Mouse (Mus musculus) heart, postnatal 14 days (tissue): ENCODE measurements around the gene Gpi1. TPM values are rescaled to one million over a fixed set of nuclear protein-coding genes. Genes with fewer than 3 reads are reported as not detected.
"Not testable (repeated sequence)": the region's sequence is repeated elsewhere in the genome, so short reads cannot be mapped to it uniquely, and the experiment has no call there.

ENCODE experiments used
- DNase-seq, 2 experiments: peaks; one replicate each; pipeline ENCODE4 v3.0.0; 2021 to 2022
- intact Hi-C: fragments of 180-260 bp; cut with DNase I; formaldehyde crosslinking; loops from one replicate; pipeline ENCODE4 v1.15.1; 2025
- total RNA-seq, 2 experiments: library from RNA; stranded (reverse); gene quantifications; 2 replicates each; pipeline ENCODE4 v1.2.3; 2021

Gpi1 gene
- total RNA-seq, 2 experiments from 2014 or later = 507 to 526 TPM

DNA sequence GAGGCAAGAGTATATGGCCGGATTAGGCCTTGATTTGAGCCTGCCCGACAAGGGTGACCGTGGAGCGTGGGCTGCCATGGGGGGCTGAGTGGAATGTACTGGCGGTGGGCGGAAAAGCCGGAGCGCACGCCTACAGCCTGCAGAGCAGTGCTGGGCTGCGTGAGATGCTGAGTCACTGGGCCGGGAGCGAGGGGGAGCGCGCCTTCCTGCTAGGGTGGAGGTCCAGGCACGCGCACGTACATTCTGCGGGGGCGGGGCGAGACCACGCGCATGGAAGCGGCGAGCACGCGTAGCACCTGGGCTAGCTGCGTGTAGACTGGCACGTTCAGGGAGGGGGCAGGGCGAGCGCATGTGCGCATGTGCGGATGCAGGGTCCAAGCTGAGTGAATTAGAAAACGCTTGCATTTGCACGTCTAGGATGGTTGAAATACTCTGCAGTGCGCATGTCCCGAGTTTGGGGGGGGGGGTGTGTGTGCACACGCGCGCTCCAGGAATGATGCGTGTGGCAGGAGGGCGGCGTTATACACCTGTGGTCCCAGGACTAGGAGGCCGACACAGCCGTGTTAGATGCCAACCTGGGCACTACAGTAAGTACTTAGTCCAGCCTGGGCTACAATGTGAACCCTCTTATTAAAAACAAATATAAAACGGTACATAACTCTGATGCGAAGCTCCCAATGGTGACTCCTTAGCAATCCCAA is 3.9 kb upstream of the Gpi1 start:
- peak; percentile 96 to 98 for DNase-seq
- intact Hi-C loops = loop anchor here (5.0 to 10.0 kb wide), 2 partner anchors 37 to 421 kb away; partner anchors contain the start of genes Kctd15 and Pdcd2l

DNA sequence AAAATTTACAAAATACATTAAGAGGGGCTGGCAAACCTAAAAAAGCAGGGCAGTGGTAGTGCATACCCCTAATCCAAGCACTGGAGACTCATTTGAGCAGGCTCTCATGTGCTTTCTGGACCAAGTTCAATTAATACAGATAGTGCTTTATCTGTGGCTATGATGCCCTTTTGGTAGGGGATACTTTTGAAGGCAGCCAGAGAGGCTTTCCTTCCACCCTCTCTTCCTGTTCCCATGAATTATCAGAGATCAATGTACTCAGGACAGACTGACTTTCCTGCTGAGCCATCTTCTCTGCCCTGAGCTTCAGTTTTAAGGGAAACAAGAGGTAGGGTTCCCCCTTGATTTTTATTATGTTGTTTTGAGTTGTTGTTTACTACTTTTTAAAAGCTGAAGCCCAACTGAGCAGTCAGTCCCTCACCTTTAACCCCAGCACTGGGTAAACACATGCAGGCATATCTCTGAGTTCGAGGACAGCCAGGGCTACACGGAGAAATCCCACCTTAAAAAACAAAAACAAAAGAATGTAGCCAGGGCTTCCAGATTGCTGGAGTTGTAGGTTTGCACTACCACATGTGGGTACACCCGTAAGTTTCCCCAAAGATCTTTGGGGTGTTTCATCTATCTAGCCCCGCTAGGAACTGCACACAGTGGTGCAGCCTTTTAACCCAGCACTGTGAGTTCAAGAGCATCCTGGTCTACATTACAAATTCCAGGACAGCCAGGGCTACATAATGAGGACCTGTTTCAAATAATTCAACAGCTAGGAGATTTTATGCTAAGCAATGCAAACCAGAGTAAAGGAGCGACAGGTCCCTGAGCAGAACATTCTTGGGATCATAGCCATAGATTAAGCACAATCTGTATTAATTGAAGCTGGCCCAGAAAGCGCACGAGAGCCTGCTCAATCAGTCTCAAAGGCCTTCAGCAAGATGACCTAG is 2.9 kb upstream of the Gpi1 start:
- DNase-seq = no peak
- intact Hi-C loops = loop anchor here (5.0 to 10.0 kb wide), 2 partner anchors 36 to 422 kb away; partner anchors contain the start of genes Kctd15 and Pdcd2l

DNA sequence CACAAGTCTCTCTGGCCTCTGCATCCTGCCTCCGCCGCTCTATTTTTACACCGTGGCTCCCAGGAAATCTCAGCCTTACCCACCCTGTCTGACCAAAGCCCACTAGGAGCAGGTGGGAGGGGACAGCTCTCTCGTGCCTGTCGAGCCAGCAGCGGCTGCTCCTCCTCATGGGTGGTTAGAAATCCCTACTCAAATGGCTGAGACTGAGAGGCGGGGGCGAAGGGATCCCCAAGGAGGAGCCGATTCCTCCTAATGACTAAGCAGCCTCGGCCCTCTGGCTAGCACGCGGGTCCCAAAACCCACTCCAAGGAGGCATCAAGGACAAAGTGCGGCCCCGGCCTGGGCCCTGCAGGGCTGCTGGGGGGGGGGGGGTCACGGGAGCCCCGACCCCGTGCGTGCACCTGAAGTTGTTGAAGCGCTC is 435 bp downstream of the Gpi1 start:
- peak; percentile 50 to 58 for DNase-seq
- intact Hi-C loops = loop anchor here (5.0 to 10.0 kb wide), 2 partner anchors 32 to 425 kb away; partner anchors contain the start of genes Kctd15 and Pdcd2l

DNA sequence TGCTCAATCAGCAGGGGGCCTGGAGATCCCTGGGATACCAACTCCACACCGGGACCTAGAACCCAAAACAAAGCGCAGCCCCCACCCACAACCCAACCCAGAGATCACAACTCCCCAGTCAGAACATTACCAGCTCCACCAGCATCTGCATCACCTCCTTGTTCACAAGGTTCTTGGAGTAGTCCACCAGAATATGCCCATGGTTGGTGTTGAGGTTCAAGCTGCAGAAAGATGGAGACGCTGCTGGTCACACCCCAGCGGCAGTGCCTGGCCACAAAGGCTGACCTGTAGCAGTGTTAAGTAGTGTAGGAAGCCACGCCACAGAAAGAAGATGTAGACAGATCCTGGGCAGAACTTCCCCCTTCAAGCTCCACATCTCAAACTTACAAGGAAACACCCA is 983 bp downstream of the Gpi1 start:
- intact Hi-C loops = no loop called here
- DNase-seq = no peak

DNA sequence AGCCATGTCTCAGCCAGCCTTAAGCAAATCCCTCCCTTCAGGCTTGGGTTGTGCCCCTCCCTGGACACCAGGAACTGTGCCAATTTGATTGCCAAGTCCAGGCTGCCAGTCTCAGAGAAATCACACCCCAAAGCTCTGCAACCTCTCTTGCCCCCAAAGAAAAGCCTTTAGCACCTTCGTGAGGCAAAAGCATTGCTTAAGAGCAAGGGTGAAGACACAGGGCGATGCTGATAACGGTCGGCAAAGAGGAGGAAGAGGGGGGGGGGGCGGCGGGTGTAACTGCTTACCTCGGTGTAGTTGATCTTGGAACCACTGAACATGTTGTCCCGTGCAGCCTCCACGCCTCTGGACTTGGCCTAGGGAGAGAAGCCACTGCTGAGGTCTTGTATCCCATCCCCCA is 1.5 kb downstream of the Gpi1 start:
- DNase-seq = peak in 1 of 2 experiments; percentile 42
- intact Hi-C loops = no loop called here

DNA sequence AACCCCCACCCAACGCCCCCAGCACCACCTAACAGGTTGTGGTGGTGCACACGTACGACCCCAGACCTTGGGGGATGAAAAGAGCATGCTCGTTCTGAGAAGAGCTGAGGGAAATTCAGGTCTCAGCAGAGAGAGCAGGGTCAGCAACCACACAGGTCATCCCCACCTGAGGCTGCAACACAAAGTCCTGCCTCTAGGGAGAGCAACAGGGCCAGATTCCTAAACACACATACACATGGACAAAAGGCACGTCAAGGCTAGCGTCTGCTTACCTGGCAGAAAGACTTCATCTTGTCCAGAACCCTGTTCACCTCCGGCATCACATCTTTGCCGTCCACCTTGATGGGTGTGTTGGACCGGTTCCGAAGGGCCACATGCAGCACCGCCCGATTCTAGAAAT is 3.3 kb downstream of the Gpi1 start:
- intact Hi-C loops = no loop called here
- DNase-seq = no peak

DNA sequence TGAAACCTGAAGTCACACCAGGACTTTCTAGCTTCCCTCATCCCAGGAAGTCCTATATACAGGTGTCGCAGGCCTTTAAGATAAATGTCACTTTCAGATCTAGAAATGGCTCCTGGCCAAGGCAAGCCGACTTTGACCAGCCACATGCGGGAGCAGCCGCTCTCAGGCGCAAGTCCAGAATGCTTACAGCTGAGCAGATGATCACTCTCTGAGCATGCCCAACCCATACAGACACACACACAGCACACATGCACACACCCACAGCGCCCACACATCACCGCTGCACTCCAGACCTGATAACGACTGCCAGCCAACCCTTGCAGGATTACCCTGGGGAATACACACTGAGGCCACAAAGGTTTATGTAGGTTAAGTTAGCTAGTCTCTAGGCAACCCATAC is 4.0 kb downstream of the Gpi1 start:
- no peak for DNase-seq
- intact Hi-C loops = no loop called here

DNA sequence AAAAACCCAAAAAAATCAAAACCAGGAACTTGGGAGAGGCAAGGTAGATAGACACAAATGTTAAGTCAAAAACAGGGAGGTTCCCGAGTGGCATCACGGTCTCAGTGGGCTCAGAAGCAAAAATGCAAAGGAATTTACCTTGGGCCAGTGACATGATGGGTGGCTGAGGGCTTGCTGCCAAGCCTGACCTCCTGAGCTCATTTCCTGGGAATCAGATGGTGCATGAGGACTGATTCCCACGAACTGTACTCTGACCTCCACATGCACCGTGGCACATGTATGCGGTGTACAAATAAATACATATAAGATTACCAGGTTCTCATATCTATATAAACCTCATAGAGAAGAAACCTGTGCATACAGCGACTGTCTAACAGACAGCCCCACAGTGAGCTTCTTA is 5.8 kb downstream of the Gpi1 start:
- intact Hi-C loops = no loop called here
- DNase-seq = no peak

DNA sequence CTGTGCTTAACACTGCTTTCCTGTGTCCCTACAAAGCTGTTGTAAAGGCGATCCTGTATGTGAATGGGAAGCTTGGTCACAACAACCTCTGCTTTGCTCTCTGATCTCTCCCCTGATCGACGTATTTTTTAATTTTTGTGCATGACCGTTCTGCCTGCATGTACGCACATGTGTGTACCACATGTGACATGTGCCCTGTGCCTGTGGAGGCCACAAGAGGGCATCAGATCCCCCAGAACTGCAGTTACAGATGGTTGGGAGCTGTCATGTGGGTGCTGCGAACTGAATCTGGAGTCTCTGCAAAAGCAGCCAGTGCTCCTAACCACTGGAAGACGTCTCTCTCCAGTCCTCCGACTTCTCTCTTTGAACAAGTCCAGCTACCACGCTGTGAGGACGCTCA is 7.8 kb downstream of the Gpi1 start:
- intact Hi-C loops = no loop called here
- no peak for DNase-seq

DNA sequence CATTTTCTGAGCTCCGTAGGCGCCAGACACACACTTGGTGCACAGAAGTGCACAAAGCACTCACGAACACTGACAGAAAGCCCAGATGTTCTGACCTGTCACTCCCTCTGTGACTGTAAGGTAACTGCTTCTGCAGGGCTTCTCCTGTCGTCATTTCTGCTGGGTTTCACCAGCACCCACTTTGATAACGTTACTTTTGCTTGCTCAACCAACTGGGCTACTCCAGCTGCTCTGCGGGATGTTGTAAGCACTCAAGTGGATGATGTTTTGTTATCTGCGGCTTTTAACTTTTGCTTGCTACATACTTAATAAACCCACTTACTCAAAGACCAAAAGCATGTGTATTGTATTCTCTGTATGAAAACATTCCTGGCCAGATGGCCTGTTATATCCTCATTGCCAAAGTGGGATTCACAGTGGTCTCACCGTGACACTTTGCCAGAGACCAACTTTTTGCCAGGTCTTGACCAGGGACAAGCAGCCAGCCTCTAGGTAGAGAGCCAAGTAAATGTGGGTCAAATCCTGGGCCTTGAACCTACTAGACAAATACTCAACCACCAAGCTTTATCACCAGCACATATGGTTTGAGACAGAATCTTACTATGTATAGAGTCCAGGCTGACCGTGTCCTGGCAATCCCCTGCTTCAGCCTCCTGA is 8.4 kb downstream of the Gpi1 start:
- intact Hi-C loops = no loop called here
- DNase-seq = no peak

DNA sequence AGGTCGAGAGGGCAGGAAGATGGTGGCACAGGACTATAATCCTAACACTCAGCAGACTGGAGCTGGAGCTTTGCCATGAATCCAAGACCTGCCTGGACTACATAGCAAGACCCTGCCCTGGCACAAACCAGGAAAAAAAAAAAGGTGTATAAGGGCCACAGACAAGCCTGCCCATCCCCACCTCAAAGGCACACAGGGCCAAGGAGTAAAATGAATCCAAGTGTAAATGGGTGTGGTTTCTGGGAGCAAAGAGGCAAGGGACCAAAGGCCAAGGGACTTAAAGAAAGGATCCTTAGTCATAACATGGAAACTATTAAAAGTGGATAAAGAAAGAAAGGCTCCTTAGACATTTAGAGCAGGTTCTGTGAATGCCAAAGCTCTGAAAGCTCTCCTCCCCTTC is 11.6 kb downstream of the Gpi1 start:
- intact Hi-C loops = no loop called here
- DNase-seq = no peak

DNA sequence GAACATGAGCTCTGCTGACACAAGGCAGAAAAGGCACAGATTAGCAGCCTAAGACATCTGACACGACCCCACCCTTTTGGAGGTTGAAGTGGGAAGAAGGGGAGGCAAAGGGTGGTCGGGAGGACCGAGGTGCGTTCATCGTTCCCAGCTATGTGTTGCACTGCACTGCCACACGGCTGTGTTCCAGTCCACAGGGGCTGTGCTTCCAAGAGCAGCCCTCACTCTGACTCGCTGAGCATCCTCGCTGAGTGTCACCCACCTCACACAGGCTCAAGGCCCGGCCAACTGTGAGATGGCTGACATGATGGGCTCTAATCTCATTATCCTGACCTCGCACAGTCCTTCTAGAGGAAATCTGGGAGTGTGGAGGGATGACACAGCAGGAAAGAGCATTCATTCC is 13.7 kb downstream of the Gpi1 start:
- DNase-seq = no peak
- intact Hi-C loops = no loop called here

DNA sequence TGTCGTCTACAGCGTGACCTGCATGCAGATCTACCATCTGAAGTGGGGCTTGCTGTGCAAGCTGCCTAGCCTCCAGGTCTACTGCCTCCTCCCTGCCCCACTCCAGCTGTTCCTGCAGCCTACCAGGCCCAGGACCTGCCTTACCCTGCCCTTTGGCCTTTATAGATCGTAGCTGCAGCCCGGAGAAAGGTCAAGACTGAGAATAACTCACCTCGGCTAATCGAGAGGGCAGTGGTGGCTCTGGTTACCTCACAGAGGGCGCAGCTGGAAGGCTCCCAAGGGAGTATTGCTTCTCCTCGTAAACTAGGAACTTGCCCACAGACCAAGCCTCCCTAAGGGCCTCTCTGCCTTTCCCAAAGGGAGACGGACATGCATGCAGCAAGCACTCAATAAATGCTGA is 14.7 kb downstream of the Gpi1 start:
- no peak for DNase-seq
- intact Hi-C loops = no loop called here

DNA sequence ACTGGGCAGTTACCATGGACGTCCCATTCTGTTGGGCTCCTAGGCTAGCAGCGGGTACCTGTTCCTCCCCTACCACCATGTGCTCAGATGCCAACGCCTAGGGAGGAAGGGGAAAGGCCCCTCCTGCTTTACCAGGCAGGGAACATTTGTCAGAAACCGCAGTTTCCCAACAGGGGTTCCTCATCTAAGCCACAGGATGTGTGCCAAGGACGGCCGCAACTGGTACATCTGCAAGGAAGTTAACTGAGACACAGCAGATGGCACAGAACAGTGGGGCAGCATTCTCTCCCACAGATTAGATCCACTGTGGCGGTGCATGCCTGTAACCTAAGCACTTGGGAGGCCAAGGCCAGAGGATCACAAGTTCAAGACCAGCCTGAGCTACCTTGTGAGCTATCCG is 15.5 kb downstream of the Gpi1 start:
- intact Hi-C loops = no loop called here
- DNase-seq = no peak

DNA sequence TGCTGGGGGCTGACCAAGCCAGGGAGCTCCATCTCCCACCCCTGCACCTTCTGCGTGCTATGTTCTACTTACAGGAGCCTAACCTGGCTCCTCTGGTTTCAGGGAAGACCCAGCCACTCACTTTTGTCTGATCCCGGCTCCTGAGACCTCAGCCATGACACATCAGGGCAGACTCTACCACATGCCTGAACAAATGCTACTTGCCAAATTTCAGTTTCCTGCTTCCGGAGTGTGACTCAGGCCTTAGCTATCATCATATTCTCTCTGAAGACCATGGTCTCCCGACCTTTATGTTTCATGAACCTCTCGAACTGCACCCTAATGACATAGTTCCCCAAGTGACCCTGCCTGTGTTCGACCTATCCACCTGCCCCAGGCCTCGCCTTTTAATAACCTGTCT is 16.9 kb downstream of the Gpi1 start:
- no peak for DNase-seq
- intact Hi-C loops = no loop called here

DNA sequence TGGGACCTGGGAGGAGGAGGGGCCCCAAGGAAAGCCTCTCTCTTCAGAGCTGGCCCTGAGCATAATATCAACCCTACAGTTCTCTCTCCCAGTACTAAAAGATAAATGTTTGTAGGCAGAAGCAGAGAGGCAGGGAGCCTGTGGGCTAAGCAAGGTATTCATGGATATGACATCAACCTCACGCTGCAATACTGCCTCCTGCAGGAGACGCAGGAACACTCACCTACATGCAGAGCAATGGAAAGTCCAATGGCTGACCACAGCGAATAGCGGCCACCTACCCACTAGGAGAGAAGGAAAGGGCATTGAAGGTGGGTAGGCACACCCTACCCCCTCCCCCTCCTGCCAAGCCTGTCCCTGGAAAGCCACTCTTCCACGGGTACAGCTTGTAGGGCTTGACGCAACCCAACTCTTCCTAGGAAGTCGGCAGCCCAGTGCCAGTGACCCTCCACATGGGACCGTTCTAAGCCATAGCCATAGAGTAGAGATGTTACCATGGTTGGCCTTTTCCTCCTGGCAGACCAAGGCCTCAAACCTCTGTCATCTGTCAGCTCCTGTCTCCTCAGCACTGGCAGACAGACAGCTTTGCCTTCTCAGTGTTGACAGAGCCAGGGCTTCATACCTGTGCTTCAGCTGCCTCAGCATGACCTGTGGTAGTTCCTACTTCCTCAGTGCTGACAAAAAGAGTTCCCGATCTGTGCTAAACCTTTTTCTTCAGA is 21.9 kb downstream of the Gpi1 start:
- no peak for DNase-seq
- intact Hi-C loops = no loop called here

DNA sequence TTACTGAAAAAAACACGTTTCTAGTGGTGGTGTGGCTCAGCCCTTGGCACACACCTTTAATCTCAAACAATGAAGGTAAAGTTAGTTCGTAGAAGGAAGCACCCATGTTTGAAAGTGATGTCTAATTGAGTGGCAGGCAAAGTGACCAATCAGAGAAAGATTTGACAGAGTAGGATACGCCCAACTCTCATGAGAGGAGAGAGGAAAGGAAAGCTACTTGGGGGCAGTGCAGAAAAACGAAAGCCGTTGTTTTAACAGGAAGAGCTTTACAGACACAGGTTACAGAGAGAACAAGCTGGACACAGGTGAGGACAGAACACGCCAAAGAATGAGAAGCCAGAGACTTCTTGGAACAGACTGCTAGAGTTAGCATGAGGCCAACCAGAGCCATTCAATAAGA is 23.8 kb downstream of the Gpi1 start:
- intact Hi-C loops = no loop called here
- no peak for DNase-seq

DNA sequence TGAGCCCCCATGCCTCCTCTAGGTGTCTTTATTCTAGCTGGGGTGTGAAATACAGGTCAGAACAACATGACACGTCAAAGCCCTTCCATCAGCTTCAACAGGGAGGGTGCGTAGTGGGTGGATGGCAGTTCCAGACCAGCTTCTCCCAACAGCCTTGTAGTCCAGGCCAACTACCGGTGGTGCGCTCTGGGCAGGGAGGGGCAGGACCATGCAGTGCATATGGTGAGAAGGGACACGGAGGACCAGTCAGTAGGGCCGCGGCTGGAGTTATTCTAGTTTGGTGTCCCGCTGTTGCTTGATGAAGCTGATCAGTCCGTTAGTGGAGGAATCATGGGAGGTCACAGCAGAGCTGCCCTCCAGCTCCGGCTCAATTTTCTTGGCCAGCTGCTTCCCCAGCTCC is 28.0 kb downstream of the Gpi1 start:
- DNase-seq, intact Hi-C loops: not testable (repeated sequence)

DNA sequence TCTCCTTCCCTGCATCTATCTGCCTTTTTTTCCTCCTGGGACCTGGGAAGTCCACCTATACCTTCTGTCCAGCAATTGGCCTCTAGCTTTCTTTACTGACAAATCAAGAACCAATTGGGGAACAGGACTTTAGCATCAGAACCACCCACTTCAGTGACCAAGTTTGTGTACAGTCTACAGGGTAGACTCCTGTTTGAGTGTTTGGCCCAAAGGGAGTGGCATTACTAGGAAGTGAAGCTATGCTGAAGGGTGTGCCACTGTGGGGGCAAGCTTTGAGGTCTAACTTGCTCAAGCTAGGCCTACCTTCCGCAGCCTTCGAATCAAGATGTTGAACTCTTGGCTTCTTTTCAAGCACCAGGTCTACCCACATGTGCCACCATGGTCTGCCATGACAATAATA is 29.3 kb downstream of the Gpi1 start:
- DNase-seq = no peak
- intact Hi-C loops = no loop called here

DNA sequence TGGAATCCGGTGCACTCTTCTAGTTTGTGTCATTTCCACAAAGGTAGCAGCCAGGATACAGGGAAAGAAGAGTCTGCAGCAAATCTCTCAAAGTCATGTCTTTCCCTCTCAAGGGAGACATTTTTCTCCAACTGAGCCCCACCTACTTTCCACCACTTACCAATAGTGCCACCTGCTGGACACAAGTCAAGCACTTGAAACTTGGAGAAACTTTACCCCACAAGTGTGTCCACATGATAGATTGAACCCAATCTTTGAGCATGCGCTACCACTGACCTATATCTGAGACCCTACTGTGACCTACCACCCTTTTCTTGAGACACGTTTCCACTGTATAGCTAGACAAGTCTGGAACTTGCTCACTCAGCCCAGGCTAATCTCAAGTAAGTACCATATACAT is 31.8 kb downstream of the Gpi1 start:
- intact Hi-C loops = loop anchor here (5.0 kb wide), 1 partner anchor 34 kb away; the partner anchor contains the start of gene Gpi1
- DNase-seq = peak; percentile 28 to 58
